Mouse (Mus musculus): ENCODE data around the gene Acsf3. TPM values are rescaled to one million over a fixed set of nuclear protein-coding genes. Genes with fewer than 3 reads are reported as not detected.

The Acsf3 gene
- 4.3 TPM for polyA plus RNA-seq (2017; shearing (Covaris generic))

GRCm38 (mm10) chr8:122775285-122776155 lies at the start of gene Acsf3:
TSS of gene Acsf3 (plus strand) at chr8:122775486.

GRCm38 (mm10) chr8:122847829-122848561 lies 72.7 kb downstream of the Acsf3 start, which contains the start of gene Cdh15:
TSS of gene Cdh15 (plus strand) at chr8:122847966.

Other genes with a start within 250 kb of the Acsf3 start
- gene Piezo1, start 224.2 kb upstream of the Acsf3 start, polyA plus RNA-seq (2017; shearing (Covaris generic)) = 36.6 TPM
- gene Cdt1, start 207.5 kb upstream of the Acsf3 start, polyA plus RNA-seq (2017; shearing (Covaris generic)) = 115 TPM
- 185 TPM for gene Aprt, start 198.6 kb upstream of the Acsf3 start, polyA plus RNA-seq (2017; shearing (Covaris generic))
- 5.6 TPM for gene Galns, start 164.0 kb upstream of the Acsf3 start, polyA plus RNA-seq (2017; shearing (Covaris generic))
- gene Trappc2l, start 163.8 kb upstream of the Acsf3 start, polyA plus RNA-seq (2017; shearing (Covaris generic)) = 43.7 TPM
- gene Pabpn1l, start 152.7 kb upstream of the Acsf3 start, polyA plus RNA-seq (2017; shearing (Covaris generic)) = not detected
- 0.78 TPM for gene Cbfa2t3, start 76.4 kb upstream of the Acsf3 start, polyA plus RNA-seq (2017; shearing (Covaris generic))
- not detected for gene Cdh15, start 72.5 kb downstream of the Acsf3 start, polyA plus RNA-seq (2017; shearing (Covaris generic))